9 mouse cellular contexts compared by ENCODE assay signal in the genomic region with DNA sequence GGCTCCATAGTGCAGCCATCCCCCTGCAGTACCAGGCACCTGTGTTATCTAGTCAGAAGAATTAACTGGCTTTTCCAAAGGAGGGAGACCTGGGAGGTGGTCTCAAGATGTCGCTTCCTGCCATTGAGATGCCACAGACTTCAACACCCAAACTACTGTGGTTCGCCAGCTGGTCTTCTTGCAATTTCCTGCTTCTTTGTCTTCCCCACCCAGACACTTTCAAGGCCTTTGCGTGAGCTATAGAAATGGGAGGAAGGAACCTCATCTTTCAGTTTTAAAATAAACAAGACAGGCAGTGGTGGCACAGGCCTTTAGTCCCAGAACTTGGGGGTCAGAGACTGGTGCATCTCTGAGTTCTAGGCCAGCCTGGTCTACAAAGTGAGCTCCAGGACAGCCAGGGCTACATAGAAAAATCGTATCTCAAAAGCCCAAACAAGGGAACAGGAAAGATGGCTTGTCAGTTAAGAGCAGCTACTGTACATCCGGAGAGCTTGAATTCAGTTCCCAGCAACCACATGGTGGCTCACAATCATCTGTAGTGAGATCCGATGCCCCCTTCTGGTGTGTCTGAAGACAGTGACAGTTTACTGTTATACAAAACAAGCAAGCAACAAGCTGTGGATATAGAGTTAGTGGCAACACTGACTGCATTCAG. TPM values are rescaled to one million over a fixed set of nuclear protein-coding genes. Genes with fewer than 3 reads are reported as not detected.
DNase-seq lines count a peak whose midpoint lies in the region; ATAC-seq and TF ChIP-seq lines count a peak whose summit lies in the region.
"Had no signal": no experiment of that assay in that cellular context is flagged by ENCODE, and none has a peak within 500 bp of the region (broad histone marks: within the 10 kb centered on the region; RNA-seq: fewer than 3 reads in every experiment).

No protein-coding gene starts in this region.

- H3K27me3 ChIP-seq in liver, embryonic 12.5 days (replicated peaks), result no peaks in the 10 kb centered on the region
- H3K27me3 ChIP-seq in liver, embryonic 11.5 days (replicated peaks; ENCODE audit: control insufficient read depth, insufficient read depth, low read length), result no peaks in the 10 kb centered on the region
- H3K27me3 ChIP-seq in embryonic facial prominence, embryonic 10.5 days (replicated peaks; ENCODE audit: low read depth, poor library complexity, severe bottlenecking), result no peaks in the 10 kb centered on the region
- no peaks in the 10 kb centered on the region for H3K27me3 ChIP-seq in thymus, adult 2 months (ENCODE audit: control insufficient read depth, insufficient read depth, low read length)
- no peaks in the 10 kb centered on the region for H3K27me3 ChIP-seq in intestine, embryonic 15.5 days (replicated peaks)
- H3K27me3 ChIP-seq: limb, embryonic 12.5 days had no signal

- ATAC-seq in liver, embryonic 12.5 days, result no peak
- ATAC-seq in liver, embryonic 11.5 days (replicated peaks; ENCODE audit: low FRiP score), result no peak
- no peak for ATAC-seq in intestine, embryonic 15.5 days

- 58% methylated on average over 6 of the region's 6 CpGs for WGBS in liver, embryonic 12.5 days (ENCODE audit: insufficient replicate concordance)
- 63% methylated on average over 6 of the region's 6 CpGs for WGBS in liver, embryonic 11.5 days
- WGBS in embryonic facial prominence, embryonic 10.5 days, result 87% methylated on average over 6 of the region's 6 CpGs
- WGBS in thymus, adult 2 months, result 6% methylated on average over 6 of the region's 6 CpGs
- 67% methylated on average over 6 of the region's 6 CpGs for WGBS in intestine, embryonic 15.5 days

- H3K9me3 ChIP-seq in liver, embryonic 12.5 days (replicated peaks), result no peaks in the 10 kb centered on the region
- H3K9me3 ChIP-seq in liver, embryonic 11.5 days (ENCODE audit: control insufficient read depth, low read length), result no peaks in the 10 kb centered on the region
- no peaks in the 10 kb centered on the region for H3K9me3 ChIP-seq in embryonic facial prominence, embryonic 10.5 days
- no peaks in the 10 kb centered on the region for H3K9me3 ChIP-seq in intestine, embryonic 15.5 days
- H3K9me3 ChIP-seq: limb, embryonic 12.5 days had no signal

- H3K4me1 ChIP-seq in liver, embryonic 12.5 days, result peaks cover 38% of the 10 kb centered on the region
- peaks cover 23% of the 10 kb centered on the region for H3K4me1 ChIP-seq in liver, embryonic 11.5 days (replicated peaks; ENCODE audit: control insufficient read depth, insufficient read depth, low read length)
- peaks cover 69% of the 10 kb centered on the region for H3K4me1 ChIP-seq in embryonic facial prominence, embryonic 10.5 days
- H3K4me1 ChIP-seq in thymus, adult 2 months (replicated peaks; ENCODE audit: control insufficient read depth, insufficient read depth, low read length), result peaks cover 64% of the 10 kb centered on the region
- peaks cover 19% of the 10 kb centered on the region for H3K4me1 ChIP-seq in intestine, embryonic 15.5 days (replicated peaks)

- no peak overlapping the region for H3K9ac ChIP-seq in liver, embryonic 12.5 days
- no peak overlapping the region for H3K9ac ChIP-seq in liver, embryonic 11.5 days (ENCODE audit: low read depth, low read length)
- H3K9ac ChIP-seq in intestine, embryonic 15.5 days, result no peak overlapping the region
- H3K9ac ChIP-seq: limb, embryonic 12.5 days had no signal

- TF ChIP-seq POLR2A in thymus, adult 2 months (IDR thresholded peaks at IDR 0.05; ENCODE audit: control insufficient read depth, extremely low read depth, insufficient read depth, low read length, poor library complexity), result 0 out of 2 replicates have a peak, but pooled peaks have one; percentile 16

- H3K4me2 ChIP-seq in liver, embryonic 12.5 days, result no peak overlapping the region
- no peak overlapping the region for H3K4me2 ChIP-seq in liver, embryonic 11.5 days
- no peak overlapping the region for H3K4me2 ChIP-seq in intestine, embryonic 15.5 days (replicated peaks)
- H3K4me2 ChIP-seq: limb, embryonic 12.5 days had no signal

- H3K27ac ChIP-seq in liver, embryonic 12.5 days, result peak overlapping the region; percentile 22; the same call in 1 of the 2 replicates
- H3K27ac ChIP-seq in liver, embryonic 11.5 days (ENCODE audit: low read depth, low read length), result no peak overlapping the region; the same call in 1 of the 2 replicates
- H3K27ac ChIP-seq in embryonic facial prominence, embryonic 10.5 days (replicated peaks), result peak overlapping the region; percentile 75
- peak overlapping the region; percentile 98 for H3K27ac ChIP-seq in thymus, adult 2 months (ENCODE audit: control insufficient read depth, insufficient read depth, low read length)
- no peak overlapping the region for H3K27ac ChIP-seq in intestine, embryonic 15.5 days

- no peak for TF ChIP-seq CTCF in thymus, adult 2 months (IDR thresholded peaks at IDR 0.05; ENCODE audit: borderline replicate concordance, control insufficient read depth, extremely low read depth, insufficient read depth, low read length, poor library complexity)

- no peak overlapping the region for H3K4me3 ChIP-seq in liver, embryonic 12.5 days
- no peak overlapping the region for H3K4me3 ChIP-seq in liver, embryonic 11.5 days (ENCODE audit: low read depth, low read length)
- no peak overlapping the region for H3K4me3 ChIP-seq in embryonic facial prominence, embryonic 10.5 days
- H3K4me3 ChIP-seq in thymus, adult 2 months (ENCODE audit: control insufficient read depth, insufficient read depth, low read length), result peak overlapping the region; percentile 5
- H3K4me3 ChIP-seq in intestine, embryonic 15.5 days (replicated peaks), result no peak overlapping the region
- H3K4me3 ChIP-seq: limb, embryonic 12.5 days had no signal

- peaks cover 51% of the 10 kb centered on the region for H3K36me3 ChIP-seq in liver, embryonic 12.5 days
- H3K36me3 ChIP-seq in liver, embryonic 11.5 days (ENCODE audit: control insufficient read depth, insufficient read depth, low read length), result peaks cover 12% of the 10 kb centered on the region; the same call in 1 of the 2 replicates
- H3K36me3 ChIP-seq in embryonic facial prominence, embryonic 10.5 days (replicated peaks), result peaks cover 63% of the 10 kb centered on the region
- H3K36me3 ChIP-seq in thymus, adult 2 months (ENCODE audit: control insufficient read depth, insufficient read depth, low read length), result peaks cover 10% of the 10 kb centered on the region
- peaks cover 12% of the 10 kb centered on the region for H3K36me3 ChIP-seq in intestine, embryonic 15.5 days

- no peak for DNase-seq in liver, embryonic 11.5 days (ENCODE audit: low spot score)
- DNase-seq in embryonic facial prominence, embryonic 10.5 days (ENCODE audit: low spot score), result no peak
- peak; percentile 65 for DNase-seq in induced T-regulatory cell, adult 2 months (ENCODE audit: low read depth)
- DNase-seq in thymus, adult 2 months, result peak; percentile 73
- DNase-seq in spleen, adult 12 weeks (ENCODE audit: low spot score), result no peak
- DNase-seq: cerebellum, postnatal 10 days had no signal

RNA-seq across cellular contexts. Expression of a gene that starts 4.8 kb away (rescaled TPM):
- 116 and 120 TPM in 2 replicates for polyA plus RNA-seq in liver, embryonic 12.5 days (2016; fragmentation: Nextera tagmentation; extraction: Ambion mirVana)
- polyA plus RNA-seq in liver, embryonic 11.5 days (2014; fragmentation: Nextera tagmentation; extraction: Ambion mirVana), result 165 TPM in 2 replicates
- polyA plus RNA-seq in embryonic facial prominence, embryonic 10.5 days (2016; fragmentation: Nextera tagmentation; extraction: Ambion mirVana), result 221 and 228 TPM in 2 replicates
- polyA plus RNA-seq in thymus, adult 2 months (2012; rRNA removed), result 144 and 166 TPM in 2 replicates
- 187 and 197 TPM in 2 replicates for polyA plus RNA-seq in intestine, embryonic 15.5 days (2015; fragmentation: Nextera tagmentation; extraction: Ambion mirVana)

RNA-seq across cellular contexts. Expression of a gene that starts 11.4 kb away (rescaled TPM):
- 624 and 630 TPM in 2 replicates for polyA plus RNA-seq in liver, embryonic 12.5 days (2016; fragmentation: Nextera tagmentation; extraction: Ambion mirVana)
- polyA plus RNA-seq in liver, embryonic 11.5 days (2014; fragmentation: Nextera tagmentation; extraction: Ambion mirVana), result 835 and 884 TPM in 2 replicates
- 880 and 890 TPM in 2 replicates for polyA plus RNA-seq in embryonic facial prominence, embryonic 10.5 days (2016; fragmentation: Nextera tagmentation; extraction: Ambion mirVana)
- polyA plus RNA-seq in thymus, adult 2 months (2012; rRNA removed), result 118 and 155 TPM in 2 replicates
- 989 and 991 TPM in 2 replicates for polyA plus RNA-seq in intestine, embryonic 15.5 days (2015; fragmentation: Nextera tagmentation; extraction: Ambion mirVana)

RNA-seq across cellular contexts. Expression of a gene that starts 11.5 kb away (rescaled TPM):
- polyA plus RNA-seq in liver, embryonic 12.5 days (2016; fragmentation: Nextera tagmentation; extraction: Ambion mirVana), result 8.6 and 9.3 TPM in 2 replicates
- polyA plus RNA-seq in liver, embryonic 11.5 days (2014; fragmentation: Nextera tagmentation; extraction: Ambion mirVana), result 8.4 and 8.9 TPM in 2 replicates
- 14.8 and 17.3 TPM in 2 replicates for polyA plus RNA-seq in embryonic facial prominence, embryonic 10.5 days (2016; fragmentation: Nextera tagmentation; extraction: Ambion mirVana)
- 65.5 and 69.1 TPM in 2 replicates for polyA plus RNA-seq in thymus, adult 2 months (2012; rRNA removed)
- polyA plus RNA-seq in intestine, embryonic 15.5 days (2015; fragmentation: Nextera tagmentation; extraction: Ambion mirVana), result 12.1 and 13.5 TPM in 2 replicates

RNA-seq across cellular contexts. Expression of a gene that starts 26.7 kb away (rescaled TPM):
- polyA plus RNA-seq in liver, embryonic 12.5 days (2016; fragmentation: Nextera tagmentation; extraction: Ambion mirVana), result 4.2 TPM in 2 replicates
- 6.2 and 6.9 TPM in 2 replicates for polyA plus RNA-seq in liver, embryonic 11.5 days (2014; fragmentation: Nextera tagmentation; extraction: Ambion mirVana)
- 15.6 and 16.4 TPM in 2 replicates for polyA plus RNA-seq in embryonic facial prominence, embryonic 10.5 days (2016; fragmentation: Nextera tagmentation; extraction: Ambion mirVana)
- polyA plus RNA-seq in thymus, adult 2 months (2012; rRNA removed), result 14.3 and 15.1 TPM in 2 replicates
- 7.5 and 8.0 TPM in 2 replicates for polyA plus RNA-seq in intestine, embryonic 15.5 days (2015; fragmentation: Nextera tagmentation; extraction: Ambion mirVana)

RNA-seq across cellular contexts. Expression of a gene that starts 32.0 kb away (rescaled TPM):
- 0.18 and 0.22 TPM in 2 replicates for polyA plus RNA-seq in liver, embryonic 12.5 days (2016; fragmentation: Nextera tagmentation; extraction: Ambion mirVana)
- polyA plus RNA-seq in liver, embryonic 11.5 days (2014; fragmentation: Nextera tagmentation; extraction: Ambion mirVana), result 0.18 and 0.27 TPM in 2 replicates
- polyA plus RNA-seq in embryonic facial prominence, embryonic 10.5 days (2016; fragmentation: Nextera tagmentation; extraction: Ambion mirVana), result 0.15 TPM in 1 of 2 replicates, not detected in the other
- polyA plus RNA-seq in thymus, adult 2 months (2012; rRNA removed), result 0.79 and 0.80 TPM in 2 replicates
- 0.49 and 0.66 TPM in 2 replicates for polyA plus RNA-seq in intestine, embryonic 15.5 days (2015; fragmentation: Nextera tagmentation; extraction: Ambion mirVana)
- polyA plus RNA-seq: limb, embryonic 12.5 days had no signal

Comparison
In these comparisons a context has a peak if more than half of its experiments do, and no peak if none do; other contexts are left out.
1. H3K27ac ChIP-seq: peak in liver, embryonic 12.5 days (single experiment), embryonic facial prominence, embryonic 10.5 days (single experiment) and thymus, adult 2 months (single experiment); none in liver, embryonic 11.5 days (single experiment) and intestine, embryonic 15.5 days (single experiment).
2. DNase-seq: peak in induced T-regulatory cell, adult 2 months (single experiment) and thymus, adult 2 months (single experiment); none in liver, embryonic 11.5 days (single experiment), embryonic facial prominence, embryonic 10.5 days (single experiment) and spleen, adult 12 weeks (single experiment).